Mouse (Mus musculus) stomach, postnatal 0 days (tissue): ENCODE measurements around the gene Cox7a1.

Source experiments
- CTCF ChIP-seq: IDR thresholded peaks from 2 replicates; pipeline ENCODE4 v1.5.1; 2016; ENCODE audit warnings: antibody characterized with exemption, low read depth, mild to moderate bottlenecking, moderate library complexity
- EP300 ChIP-seq: optimal IDR thresholded peaks from 2 replicates; pipeline ENCODE3; 2016; ENCODE audit warnings: antibody characterized with exemption

DNA sequence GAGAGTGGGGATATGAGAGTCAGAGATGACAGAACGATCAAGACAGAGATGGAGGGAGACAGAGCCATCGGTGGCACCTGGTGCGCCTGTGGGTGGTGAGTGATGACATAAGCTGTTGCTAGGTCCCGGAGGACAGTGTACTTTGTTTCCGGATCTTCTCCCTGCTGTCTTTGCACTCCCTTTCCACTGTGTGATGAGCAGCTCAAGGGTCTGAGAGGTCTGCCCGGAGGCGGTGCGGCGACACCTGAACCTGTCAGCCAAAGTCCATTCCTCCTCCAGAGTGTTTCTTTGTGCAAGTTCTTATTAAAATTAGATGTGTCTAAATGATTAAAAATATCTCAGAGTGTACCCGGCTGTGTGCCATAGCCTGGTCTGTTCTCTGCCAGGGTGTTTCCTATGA is 47.1 kb upstream of the Cox7a1 start:
- TF ChIP-seq CTCF (no peak), EP300 (no peak)
